Mouse (Mus musculus) brain, embryonic 14.5 days (tissue): ENCODE results near the gene Shroom3.

Experiments used
- CTCF ChIP-seq: fragments of 200-500 bp; IDR thresholded peaks from 2 replicates; pipeline ENCODE4 v1.5.1; 2012; ENCODE audit warnings: inconsistent platforms, mild to moderate bottlenecking, moderate library complexity, borderline replicate concordance; ENCODE audit not compliant: insufficient read depth, insufficient read length; ENCODE audit errors: extremely low read depth
- POLR2A ChIP-seq: fragments of 200-500 bp; IDR thresholded peaks from 2 replicates; pipeline ENCODE4 v1.6.1; 2012; ENCODE audit warnings: mild to moderate bottlenecking, inconsistent platforms, borderline replicate concordance; ENCODE audit not compliant: poor library complexity, insufficient read depth, insufficient read length, severe bottlenecking; ENCODE audit errors: extremely low read depth

DNA sequence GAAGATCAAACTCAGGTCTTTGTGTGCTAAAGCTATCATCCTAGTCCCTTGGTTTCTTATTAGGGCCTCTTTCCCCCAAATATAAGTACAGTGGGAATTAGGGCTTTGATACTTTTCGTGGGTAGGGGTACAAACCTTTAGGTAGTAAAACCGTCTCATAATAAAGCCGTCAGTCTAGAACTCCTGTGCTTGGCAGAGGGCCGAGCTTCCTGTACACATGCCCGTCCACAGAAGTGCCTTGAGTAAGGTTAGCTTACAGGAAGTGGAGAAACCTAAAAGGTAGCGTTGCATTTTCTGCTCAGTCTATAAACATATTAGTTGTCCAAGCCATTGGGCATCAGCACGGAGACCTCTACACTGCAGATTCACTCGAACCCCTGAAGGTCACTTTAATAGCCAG is 183.3 kb downstream of the Shroom3 start:
- TF ChIP-seq POLR2A (no peak), CTCF (no peak)
